Mouse (Mus musculus): ENCODE measurements around the gene Plekha7.

DNA sequence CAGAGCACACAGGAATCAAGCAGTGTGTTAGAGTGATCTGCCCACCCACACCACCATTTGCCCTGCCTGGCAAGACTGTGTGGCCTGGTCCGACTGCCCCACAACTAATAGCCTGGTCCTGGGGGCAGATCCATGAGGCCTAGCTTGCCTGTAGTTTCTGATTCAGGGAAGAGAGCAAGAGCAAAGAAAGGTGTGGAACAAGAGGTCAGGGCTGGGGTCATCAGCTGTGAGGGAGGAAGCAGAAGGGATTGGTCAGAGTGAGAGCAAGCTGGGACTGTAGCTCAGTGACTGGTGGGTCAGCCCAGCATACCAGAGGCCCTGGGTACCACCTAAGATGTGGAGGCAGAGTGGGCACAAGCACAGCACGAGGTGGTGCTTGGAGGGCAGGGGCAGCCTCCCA, 181.1 kb downstream of the Plekha7 start:
- TF ChIP-seq POLR2A (IDR thresholded peaks at IDR 0.05; ENCODE audit: borderline replicate concordance, control insufficient read depth, low read depth, low read length) (no peak), CTCF (IDR thresholded peaks at IDR 0.05; ENCODE audit: control insufficient read depth, insufficient read depth, low read length) (no peak)

All from bone marrow, adult 2 months (tissue).